Mouse (Mus musculus) stomach, embryonic 16.5 days (tissue): ENCODE results near the gene Dynlrb1. TPM values are rescaled to one million over a fixed set of nuclear protein-coding genes. Genes with fewer than 3 reads are reported as not detected.
A peak's percentile ranks its signal among the peaks of the same experiment; 100 is the strongest.

Source experiments
- ATAC-seq: fragments of 200-750 bp; cut with Nextera tagmentation; 2 replicates; pipeline ENCODE4 v1.8.0; 2017; ENCODE audit warnings: moderate number of reproducible peaks, moderate TSS enrichment; ENCODE audit not compliant: insufficient read depth, low FRiP score
- H3K27ac ChIP-seq: fragments of 300-500 bp; sonication (generic); 2 replicates; pipeline ENCODE4 v1.5.1; 2014; ENCODE audit warnings: low read length
- H3K27me3 ChIP-seq: fragments of 300-500 bp; sonication (generic); 2 replicates; pipeline ENCODE4 v1.6.1; 2014; ENCODE audit warnings: low read length, control low read depth, mixed read lengths; ENCODE audit not compliant: control insufficient read depth, insufficient read depth
- H3K36me3 ChIP-seq: fragments of 300-500 bp; sonication (generic); 2 replicates; pipeline ENCODE4 v1.6.1; 2014; ENCODE audit warnings: low read length; ENCODE audit not compliant: control insufficient read depth, insufficient read depth
- H3K4me1 ChIP-seq: fragments of 300-500 bp; sonication (generic); 2 replicates; pipeline ENCODE4 v1.6.1; 2014; ENCODE audit warnings: low read length, control low read depth, mixed read lengths; ENCODE audit not compliant: control insufficient read depth, insufficient read depth
- H3K4me2 ChIP-seq: fragments of 300-500 bp; sonication (generic); 2 replicates; pipeline ENCODE4 v1.6.1; 2014; ENCODE audit warnings: low read depth, low read length, mixed read lengths
- H3K4me3 ChIP-seq: fragments of 300-500 bp; sonication (generic); replicated peaks from 2 replicates; pipeline ENCODE4 v1.5.1; 2014; ENCODE audit warnings: mild to moderate bottlenecking, low read length
- H3K9ac ChIP-seq: fragments of 300-500 bp; sonication (generic); 2 replicates; pipeline ENCODE4 v1.6.1; 2014; ENCODE audit warnings: low read length
- H3K9me3 ChIP-seq: fragments of 300-500 bp; sonication (generic); replicated peaks from 2 replicates; pipeline ENCODE4 v1.6.1; 2016; ENCODE audit warnings: low read length, control low read depth; ENCODE audit not compliant: control insufficient read depth
- whole genome bisulfite sequencing: fragments of 180-500 bp; shearing (Covaris S2); extraction: QIAGEN DNeasy Blood & Tissue Kit; methylation state at CpG from one replicate; pipeline ENCODE4 v1.1.7; 2014; 5-methylcytosine and 5-hydroxymethylcytosine counted together
- polyA plus RNA-seq: library from polyadenylated mRNA; unstranded; fragments of >200 nt; fragmentation: Nextera tagmentation; extraction: Ambion mirVana; gene quantifications from 2 replicates; pipeline ENCODE4 v1.2.1, GENCODE M21; 2015

Dynlrb1 gene
- polyA plus RNA-seq, 1 experiment from 2014 or later, result 341 TPM

- Histone ChIP-seq H3K4me3 (no peak overlapping the region), H3K4me1 (no peaks in the 10 kb centered on the region), H3K9ac (no peak overlapping the region), H3K27me3 (no peaks in the 10 kb centered on the region), H3K27ac (no peak overlapping the region), H3K4me2 (no peak overlapping the region), H3K36me3 (peaks cover 9% of the 10 kb centered on the region; the same call in 1 of the 2 replicates), H3K9me3 (no peaks in the 10 kb centered on the region)
- WGBS, result 81% methylated on average over 8 of the region's 8 CpGs
- no peak for ATAC-seq
Measured at GRCm38 (mm10) chr2:155290066-155290465, 53.7 kb downstream of the Dynlrb1 start.

- 85% methylated on average over 2 of the region's 2 CpGs for WGBS
- Histone ChIP-seq H3K9me3 (no peaks in the 10 kb centered on the region), H3K36me3 (peaks cover 18% of the 10 kb centered on the region; the same call in 1 of the 2 replicates)
Measured at GRCm38 (mm10) chr2:155293382-155293781, 57.0 kb downstream of the Dynlrb1 start.

GRCm38 (mm10) chr2:155293946-155294345 is 57.6 kb downstream of the Dynlrb1 start:
- H3K27me3 ChIP-seq, result no peaks in the 10 kb centered on the region
- no peak overlapping the region for H3K4me3 ChIP-seq
- no peaks in the 10 kb centered on the region for H3K9me3 ChIP-seq
- no peaks in the 10 kb centered on the region for H3K4me1 ChIP-seq
- H3K27ac ChIP-seq, result no peak overlapping the region
- H3K36me3 ChIP-seq, result peaks cover 23% of the 10 kb centered on the region; the same call in 1 of the 2 replicates
- no peak overlapping the region for H3K9ac ChIP-seq
- H3K4me2 ChIP-seq, result no peak overlapping the region
- no peak for ATAC-seq
- WGBS, result 85% methylated on average over 4 of the region's 4 CpGs

More at GRCm38 (mm10) chr2:155293382-155293781, 57.0 kb downstream of the Dynlrb1 start:
- no peak overlapping the region for H3K4me3 ChIP-seq
- ATAC-seq, result no peak
- H3K27ac ChIP-seq, result no peak overlapping the region
- H3K27me3 ChIP-seq, result no peaks in the 10 kb centered on the region
- no peak overlapping the region for H3K4me2 ChIP-seq
- H3K4me1 ChIP-seq, result no peaks in the 10 kb centered on the region
- no peak overlapping the region for H3K9ac ChIP-seq

- no peaks in the 10 kb centered on the region for H3K9me3 ChIP-seq
- H3K4me3 ChIP-seq, result no peak overlapping the region
- H3K4me1 ChIP-seq, result no peaks in the 10 kb centered on the region
- peaks cover 23% of the 10 kb centered on the region; the same call in 1 of the 2 replicates for H3K36me3 ChIP-seq
- no peak overlapping the region for H3K9ac ChIP-seq
- H3K27ac ChIP-seq, result peak overlapping the region; percentile 69
- H3K4me2 ChIP-seq, result no peak overlapping the region
- no peaks in the 10 kb centered on the region for H3K27me3 ChIP-seq
- peak; percentile 85 for ATAC-seq
- 71% methylated on average over 6 of the region's 6 CpGs for WGBS
Measured at GRCm38 (mm10) chr2:155295453-155295852, 59.1 kb downstream of the Dynlrb1 start.

- Histone ChIP-seq H3K4me2 (no peak overlapping the region), H3K27me3 (no peaks in the 10 kb centered on the region), H3K4me3 (no peak overlapping the region), H3K9me3 (no peaks in the 10 kb centered on the region), H3K27ac (peak overlapping the region; percentile 83), H3K36me3 (peaks cover 13% of the 10 kb centered on the region; the same call in 1 of the 2 replicates), H3K4me1 (no peaks in the 10 kb centered on the region), H3K9ac (no peak overlapping the region)
- WGBS, result 57% methylated on average over 4 of the region's 4 CpGs
- peak; percentile 79; the same call in 1 of the 2 replicates for ATAC-seq
Measured at GRCm38 (mm10) chr2:155299563-155299962, 63.2 kb downstream of the Dynlrb1 start.

Other genes with a start within 250 kb of the Dynlrb1 start
- 1.5 and 2.4 TPM in 2 replicates for gene Gm14226, start 218.3 kb upstream of the Dynlrb1 start, polyA plus RNA-seq
- gene Ahcy, start 162.0 kb upstream of the Dynlrb1 start, polyA plus RNA-seq, result 52.4 and 56.2 TPM in 2 replicates
- 51.9 and 54.3 TPM in 2 replicates for gene Itch, start 103.0 kb upstream of the Dynlrb1 start, polyA plus RNA-seq
- gene Map1lc3a, start 39.8 kb downstream of the Dynlrb1 start, polyA plus RNA-seq, result 168 and 206 TPM in 2 replicates
- 54.0 and 63.8 TPM in 2 replicates for gene Pigu, start 120.9 kb downstream of the Dynlrb1 start, polyA plus RNA-seq
- gene Trp53inp2, start 144.5 kb downstream of the Dynlrb1 start, polyA plus RNA-seq, result 34.0 and 49.9 TPM in 2 replicates
- 13.6 and 13.9 TPM in 2 replicates for gene Ncoa6, start 237.4 kb downstream of the Dynlrb1 start, polyA plus RNA-seq